Mouse (Mus musculus): ENCODE measurements around the gene Crabp1. TPM values are rescaled to one million over a fixed set of nuclear protein-coding genes. Genes with fewer than 3 reads are reported as not detected.
A peak's percentile ranks its signal among the peaks of the same experiment; 100 is the strongest.

Crabp1 gene
- 112 and 168 TPM in 2 replicates for polyA plus RNA-seq (2012; rRNA removed)

DNA sequence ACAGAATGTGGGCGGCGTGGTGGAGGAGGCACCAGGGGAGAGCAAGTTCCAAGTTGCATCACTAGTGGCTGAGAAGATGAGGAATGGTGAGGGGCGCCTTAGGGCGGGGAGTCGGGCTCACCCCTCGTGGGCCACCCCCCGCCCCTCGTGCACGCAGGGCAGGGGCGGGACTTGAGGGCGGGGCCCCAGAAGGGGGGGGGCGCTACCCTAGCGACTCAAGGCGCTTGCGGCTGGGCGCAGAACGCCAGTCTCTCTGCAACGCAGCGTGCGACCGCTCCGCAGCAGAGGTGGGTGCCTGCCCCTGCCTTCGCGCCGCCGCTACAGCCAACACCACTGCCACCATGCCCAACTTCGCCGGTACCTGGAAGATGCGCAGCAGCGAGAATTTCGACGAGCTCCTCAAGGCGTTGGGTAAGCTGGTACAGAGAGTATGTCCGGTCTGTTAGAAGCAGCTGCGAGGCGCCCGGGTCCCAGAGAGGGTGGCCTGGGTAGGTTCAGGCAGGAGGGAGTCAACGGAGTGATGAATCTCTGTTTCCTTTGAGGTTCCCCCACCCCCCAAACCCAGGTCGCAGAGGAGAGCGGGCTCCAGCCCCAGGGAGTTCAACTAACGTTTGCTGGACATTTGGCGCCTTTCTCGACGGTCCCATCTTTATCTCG is at the start of gene Crabp1:
Crabp1 (plus strand) TSS at position 188 of the 657 bp plus-strand sequence.
- TF ChIP-seq POLR2A (IDR thresholded peaks at IDR 0.05; ENCODE audit: borderline replicate concordance, extremely low read depth, insufficient read depth, insufficient read length, poor library complexity, severe bottlenecking) (no peak), CTCF (IDR thresholded peaks at IDR 0.05; ENCODE audit: borderline replicate concordance, extremely low read depth, insufficient read depth, insufficient read length) (no peak)
- DNase-seq (ENCODE audit: low read depth) = peak; percentile 48

- DNase-seq (ENCODE audit: low read depth) = no peak
- no peak for TF ChIP-seq CTCF (IDR thresholded peaks at IDR 0.05; ENCODE audit: borderline replicate concordance, extremely low read depth, insufficient read depth, insufficient read length)
- TF ChIP-seq POLR2A (IDR thresholded peaks at IDR 0.05; ENCODE audit: borderline replicate concordance, extremely low read depth, insufficient read depth, insufficient read length, poor library complexity, severe bottlenecking) = no peak
Observed at GRCm38 (mm10) chr9:54715776-54716175, 48.8 kb upstream of the Crabp1 start.

GRCm38 (mm10) chr9:54717527-54717926 is 47.0 kb upstream of the Crabp1 start:
- TF ChIP-seq CTCF (IDR thresholded peaks at IDR 0.05; ENCODE audit: borderline replicate concordance, extremely low read depth, insufficient read depth, insufficient read length) = no peak
- TF ChIP-seq POLR2A (IDR thresholded peaks at IDR 0.05; ENCODE audit: borderline replicate concordance, extremely low read depth, insufficient read depth, insufficient read length, poor library complexity, severe bottlenecking) = no peak
- no peak for DNase-seq (ENCODE audit: low read depth)

GRCm38 (mm10) chr9:54722156-54722555 is 42.4 kb upstream of the Crabp1 start:
- DNase-seq (ENCODE audit: low read depth) = no peak
- TF ChIP-seq POLR2A (IDR thresholded peaks at IDR 0.05; ENCODE audit: borderline replicate concordance, extremely low read depth, insufficient read depth, insufficient read length, poor library complexity, severe bottlenecking) = no peak
- TF ChIP-seq CTCF (IDR thresholded peaks at IDR 0.05; ENCODE audit: borderline replicate concordance, extremely low read depth, insufficient read depth, insufficient read length) = no peak

DNA sequence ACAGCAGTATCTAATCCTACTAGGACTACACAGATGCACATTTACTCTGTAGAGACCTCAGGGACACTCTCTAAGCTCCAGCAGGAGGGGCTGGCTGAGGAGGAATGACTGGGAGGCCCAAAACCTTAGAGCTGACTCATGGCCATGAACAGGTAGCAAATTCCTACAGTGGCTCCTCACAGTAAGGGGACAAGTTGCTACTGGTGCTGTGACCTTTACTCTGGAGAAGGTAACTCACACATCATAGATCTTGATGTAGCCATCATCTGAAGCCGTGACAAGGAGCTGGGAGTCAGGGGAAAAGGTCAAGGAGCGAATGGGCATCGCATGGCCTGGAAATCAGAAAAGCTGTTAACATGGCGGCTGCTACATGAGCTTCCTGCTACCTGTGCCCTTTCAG is 42.0 kb upstream of the Crabp1 start:
- no peak for DNase-seq (ENCODE audit: low read depth)
- TF ChIP-seq CTCF (IDR thresholded peaks at IDR 0.05; ENCODE audit: borderline replicate concordance, extremely low read depth, insufficient read depth, insufficient read length) = no peak

DNA sequence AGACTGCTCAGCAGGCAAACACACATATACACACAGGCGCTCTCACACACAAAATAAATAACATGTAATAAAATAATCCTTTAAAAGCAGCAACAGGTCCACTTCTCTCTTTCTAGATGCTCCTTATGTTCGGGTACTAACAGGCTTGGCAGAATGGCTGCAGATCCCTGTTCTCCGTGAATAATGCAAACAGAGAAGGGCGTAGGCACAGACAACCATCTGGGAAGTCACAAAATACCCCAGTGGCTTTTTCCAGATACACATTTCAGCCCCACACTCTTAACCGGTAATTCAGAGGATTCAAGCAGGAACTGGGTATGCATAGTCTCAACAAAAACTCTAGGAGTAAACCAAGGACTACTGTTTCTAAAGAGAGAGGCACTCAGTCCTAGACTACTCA is 38.2 kb upstream of the Crabp1 start:
- no peak for DNase-seq (ENCODE audit: low read depth)
- TF ChIP-seq CTCF (IDR thresholded peaks at IDR 0.05; ENCODE audit: borderline replicate concordance, extremely low read depth, insufficient read depth, insufficient read length) (no peak), POLR2A (IDR thresholded peaks at IDR 0.05; ENCODE audit: borderline replicate concordance, extremely low read depth, insufficient read depth, insufficient read length, poor library complexity, severe bottlenecking) (no peak)

GRCm38 (mm10) chr9:54732122-54732521 is 32.4 kb upstream of the Crabp1 start:
- peak; percentile 61 for DNase-seq (ENCODE audit: low read depth)

DNA sequence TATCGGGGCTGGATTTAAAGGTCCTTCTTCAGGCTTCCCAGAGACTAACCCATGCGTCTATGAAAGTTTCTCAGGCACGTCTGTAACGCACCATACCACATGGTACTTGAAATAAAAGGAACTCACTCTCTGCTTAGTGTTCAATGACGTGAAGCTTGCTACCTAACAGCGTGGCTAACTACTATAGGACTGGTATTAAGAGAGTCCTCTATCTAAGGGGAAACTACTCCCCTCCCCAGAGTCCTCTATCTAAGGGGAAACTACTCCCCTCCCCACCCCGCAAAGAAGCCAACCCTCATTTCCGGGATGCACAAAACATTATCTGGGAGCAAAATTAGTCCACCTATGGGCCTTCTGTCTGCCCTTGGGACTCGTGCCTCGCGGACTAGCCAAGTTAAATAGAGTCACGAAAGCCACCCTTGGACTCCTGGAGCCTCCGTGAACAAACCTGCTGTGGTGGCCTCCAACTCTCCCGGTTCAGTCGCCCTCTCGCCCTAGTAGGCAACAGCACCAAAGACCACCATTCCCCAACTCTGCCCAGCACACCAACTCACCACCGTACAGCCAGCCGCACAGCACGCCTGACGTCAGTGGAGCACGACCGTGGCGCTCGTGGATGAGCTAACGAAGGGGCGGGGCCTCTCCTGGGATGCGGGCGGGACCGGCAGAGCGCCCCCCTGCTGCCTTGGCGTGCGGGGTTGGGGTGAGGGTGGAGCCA is 30.5 kb upstream of the Crabp1 start, which contains the start of gene Wdr61:
Wdr61 (minus strand) TSS at position 599 of the 718 bp plus-strand sequence.
- TF ChIP-seq POLR2A (IDR thresholded peaks at IDR 0.05; ENCODE audit: borderline replicate concordance, extremely low read depth, insufficient read depth, insufficient read length, poor library complexity, severe bottlenecking) (peak; percentile 61; the same call in 1 of the 2 replicates), CTCF (IDR thresholded peaks at IDR 0.05; ENCODE audit: borderline replicate concordance, extremely low read depth, insufficient read depth, insufficient read length) (0 out of 2 replicates have a peak, but pooled peaks have one; percentile 17)
- peak; percentile 98 for DNase-seq (ENCODE audit: low read depth)

More at GRCm38 (mm10) chr9:54732122-54732521, 32.4 kb upstream of the Crabp1 start:
- peak; percentile 51; the same call in 1 of the 2 replicates for TF ChIP-seq CTCF (IDR thresholded peaks at IDR 0.05; ENCODE audit: borderline replicate concordance, extremely low read depth, insufficient read depth, insufficient read length)
- TF ChIP-seq POLR2A (IDR thresholded peaks at IDR 0.05; ENCODE audit: borderline replicate concordance, extremely low read depth, insufficient read depth, insufficient read length, poor library complexity, severe bottlenecking) = no peak

DNA sequence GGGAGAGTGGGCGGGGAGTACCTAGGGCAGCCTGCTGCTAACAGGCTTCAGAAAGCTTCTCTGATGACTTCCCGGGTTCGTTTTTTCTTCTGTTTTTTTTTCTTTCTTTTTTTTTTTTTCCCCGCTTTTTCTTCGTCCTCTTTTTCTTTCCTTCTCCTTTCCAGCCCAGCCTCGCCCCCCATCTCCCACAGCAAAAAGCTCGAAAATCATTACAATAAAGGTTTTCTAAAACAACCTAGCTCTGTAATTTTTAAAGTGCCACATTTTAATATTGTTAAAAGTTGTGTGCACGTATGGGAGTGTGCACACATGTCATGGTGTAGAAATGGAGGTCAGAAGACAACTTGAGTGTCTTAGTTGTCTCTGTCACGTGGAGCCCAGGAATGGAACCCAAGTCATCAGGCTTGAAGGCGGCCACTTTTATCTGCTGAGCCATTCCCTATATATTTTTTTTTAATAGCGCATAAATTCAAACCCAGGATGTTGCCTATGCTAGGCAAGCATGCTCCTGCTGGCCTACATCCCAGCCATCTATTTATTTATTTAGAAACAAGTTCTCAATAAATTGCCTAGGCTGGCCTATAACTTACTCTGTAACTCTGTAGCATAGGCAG is 29.8 kb upstream of the Crabp1 start:
- TF ChIP-seq POLR2A (IDR thresholded peaks at IDR 0.05; ENCODE audit: borderline replicate concordance, extremely low read depth, insufficient read depth, insufficient read length, poor library complexity, severe bottlenecking) (no peak), CTCF (IDR thresholded peaks at IDR 0.05; ENCODE audit: borderline replicate concordance, extremely low read depth, insufficient read depth, insufficient read length) (no peak)
- DNase-seq (ENCODE audit: low read depth) = peak; percentile 5

- peak; percentile 88 for DNase-seq (ENCODE audit: low read depth)
- TF ChIP-seq POLR2A (IDR thresholded peaks at IDR 0.05; ENCODE audit: borderline replicate concordance, extremely low read depth, insufficient read depth, insufficient read length, poor library complexity, severe bottlenecking) = no peak
- peak; percentile 85 for TF ChIP-seq CTCF (IDR thresholded peaks at IDR 0.05; ENCODE audit: borderline replicate concordance, extremely low read depth, insufficient read depth, insufficient read length)
Observed at GRCm38 (mm10) chr9:54736284-54736701, 28.3 kb upstream of the Crabp1 start.

GRCm38 (mm10) chr9:54738376-54738775 is 26.2 kb upstream of the Crabp1 start:
- TF ChIP-seq CTCF (IDR thresholded peaks at IDR 0.05; ENCODE audit: borderline replicate concordance, extremely low read depth, insufficient read depth, insufficient read length) (peak; percentile 78), POLR2A (IDR thresholded peaks at IDR 0.05; ENCODE audit: borderline replicate concordance, extremely low read depth, insufficient read depth, insufficient read length, poor library complexity, severe bottlenecking) (no peak)

More at GRCm38 (mm10) chr9:54738376-54738775, 26.2 kb upstream of the Crabp1 start:
- DNase-seq (ENCODE audit: low read depth) = peak; percentile 85
